Mouse (Mus musculus): ENCODE measurements around the gene 2510009E07Rik.
"Not testable (repeated sequence)": the region's sequence is repeated elsewhere in the genome, so short reads cannot be mapped to it uniquely, and the experiment has no call there.

Gene 2510009E07Rik

DNA sequence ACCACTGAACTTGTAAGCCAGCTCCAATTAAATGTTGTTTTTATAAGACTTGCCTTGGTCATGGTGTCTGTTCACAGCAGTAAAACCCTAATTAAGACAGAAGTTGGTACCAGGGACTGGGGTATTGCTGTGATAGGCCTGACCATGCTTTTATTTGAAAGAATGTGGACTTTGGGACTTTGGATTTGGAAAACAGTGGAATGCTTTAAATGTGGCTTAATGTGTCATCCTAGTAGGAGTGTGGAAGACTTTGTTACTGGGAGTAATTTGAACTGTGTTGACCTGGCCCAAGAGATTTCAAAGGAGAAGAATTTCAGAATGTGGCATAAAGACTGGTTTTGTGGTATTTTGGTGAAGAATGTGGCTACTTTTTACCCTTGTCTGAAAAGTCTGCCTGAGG is 21.4 kb downstream of the 2510009E07Rik start:
- DNase-seq = not testable (repeated sequence)

DNA sequence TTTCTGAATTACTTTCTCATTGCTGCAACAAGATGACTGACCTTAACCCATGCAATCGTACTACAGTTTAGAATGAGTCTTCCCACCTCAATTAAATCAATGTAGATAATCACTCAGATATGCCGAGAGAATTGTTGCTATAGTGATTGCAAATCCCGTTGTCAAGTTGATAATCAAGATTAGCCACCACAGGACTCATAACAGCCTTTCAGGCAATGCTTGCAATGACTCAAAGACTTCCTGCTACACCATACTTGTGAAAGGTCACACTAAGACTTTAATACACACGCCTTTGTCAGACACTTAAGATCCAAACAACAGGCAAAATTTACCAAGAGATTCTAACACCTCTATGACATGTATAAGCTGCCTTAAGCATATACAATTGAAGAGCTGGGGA is 22.6 kb downstream of the 2510009E07Rik start:
- no peak for DNase-seq

DNA sequence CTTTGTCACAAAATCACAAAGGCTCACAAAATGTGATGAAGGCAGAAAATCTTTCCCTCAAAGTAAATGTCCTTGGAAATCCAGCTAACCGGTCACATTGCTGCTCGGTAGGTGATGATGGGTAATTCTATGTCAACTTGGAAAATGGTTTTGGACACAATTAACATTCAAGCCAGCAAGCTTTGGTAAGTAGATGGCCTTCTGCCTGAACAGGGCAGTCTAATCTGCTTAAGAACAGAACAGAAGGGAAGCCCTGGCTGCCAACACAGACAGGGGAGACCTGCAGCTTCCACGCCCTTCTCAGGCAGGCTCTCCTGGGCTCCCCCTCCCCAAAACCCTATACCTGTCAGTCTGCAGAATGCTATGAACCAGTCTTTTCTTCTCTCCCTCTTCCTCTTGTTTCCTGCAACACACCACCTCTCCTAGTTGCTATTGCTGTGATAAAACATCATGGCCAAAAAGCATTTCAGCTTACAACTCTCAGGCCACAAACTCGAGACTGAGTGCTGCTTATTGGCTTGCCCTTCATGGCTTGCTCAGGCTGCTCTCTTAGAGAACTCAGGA is 29.0 kb downstream of the 2510009E07Rik start:
- no peak for DNase-seq

DNA sequence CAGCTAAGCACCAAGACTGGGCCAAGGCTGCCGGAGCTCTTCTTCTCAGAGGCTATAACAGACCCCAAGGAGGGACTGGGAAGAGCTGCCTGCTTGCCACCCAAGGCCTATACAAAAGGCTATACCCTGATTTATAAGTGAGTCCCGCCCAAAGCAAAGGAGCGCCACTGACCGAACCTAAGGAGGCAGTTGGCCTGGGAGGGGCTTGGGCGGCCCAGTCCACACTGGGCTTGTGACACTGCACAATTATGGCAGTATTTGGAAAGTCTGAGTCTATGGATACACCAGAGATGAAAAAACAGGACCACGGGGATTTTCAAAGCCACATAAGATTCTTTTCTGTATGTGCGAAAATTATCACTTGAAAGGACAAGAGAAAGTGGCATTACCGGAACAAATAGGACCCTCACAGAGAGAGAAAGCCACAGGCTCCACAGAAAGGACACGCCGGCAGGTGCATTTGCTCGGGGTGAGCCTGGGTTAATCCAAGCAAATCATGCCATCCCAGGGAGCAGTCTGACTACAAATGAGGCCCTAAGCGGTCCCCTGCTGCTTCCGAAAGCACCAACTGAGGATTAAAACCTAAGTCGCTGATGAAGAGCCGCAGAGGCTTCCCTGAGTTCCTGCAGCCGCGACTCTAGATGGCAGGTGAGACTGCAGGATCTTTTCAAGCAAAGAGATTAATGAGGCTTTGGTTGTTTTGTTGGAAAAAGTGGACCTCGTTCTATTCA is 29.7 kb downstream of the 2510009E07Rik start:
- DNase-seq = no peak

DNA sequence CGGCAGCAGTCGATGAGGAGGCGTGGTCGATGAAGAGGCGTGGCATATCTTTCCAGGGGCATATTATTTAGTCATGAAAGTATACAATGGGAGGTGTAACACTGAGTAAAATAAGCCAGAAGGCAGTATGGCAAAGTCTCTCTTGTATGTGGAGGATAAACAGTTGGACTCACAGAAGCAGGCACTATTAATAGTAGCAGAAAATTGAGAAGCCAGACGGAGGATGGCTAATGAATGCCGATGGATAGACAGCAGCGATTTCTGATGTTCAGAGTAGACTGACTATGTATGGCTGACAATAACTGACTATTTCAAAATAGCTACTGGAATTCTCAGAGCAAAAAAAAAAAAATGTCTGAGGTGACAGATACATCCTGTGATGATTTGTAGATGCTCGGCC is 38.5 kb downstream of the 2510009E07Rik start:
- DNase-seq = no peak

DNA sequence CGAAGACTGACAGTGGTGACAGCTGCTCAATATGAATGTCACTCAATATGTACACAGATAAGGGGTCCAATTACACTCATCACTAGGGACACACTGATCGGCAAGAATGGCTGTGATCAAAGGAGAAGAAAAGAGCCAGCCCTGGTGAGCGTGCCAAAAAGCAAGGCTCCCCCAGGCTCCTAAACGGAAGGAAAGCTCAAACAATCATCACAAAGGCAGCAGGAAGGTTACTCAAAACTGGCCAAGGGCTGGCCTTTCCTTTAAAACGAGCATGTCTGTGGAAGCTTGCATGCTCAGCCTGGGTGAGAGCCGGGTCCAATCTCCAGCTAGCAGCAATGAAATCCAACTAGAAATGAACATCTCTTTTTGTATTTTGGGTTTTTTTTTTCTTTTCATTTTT is 39.2 kb downstream of the 2510009E07Rik start:
- no peak for DNase-seq

DNA sequence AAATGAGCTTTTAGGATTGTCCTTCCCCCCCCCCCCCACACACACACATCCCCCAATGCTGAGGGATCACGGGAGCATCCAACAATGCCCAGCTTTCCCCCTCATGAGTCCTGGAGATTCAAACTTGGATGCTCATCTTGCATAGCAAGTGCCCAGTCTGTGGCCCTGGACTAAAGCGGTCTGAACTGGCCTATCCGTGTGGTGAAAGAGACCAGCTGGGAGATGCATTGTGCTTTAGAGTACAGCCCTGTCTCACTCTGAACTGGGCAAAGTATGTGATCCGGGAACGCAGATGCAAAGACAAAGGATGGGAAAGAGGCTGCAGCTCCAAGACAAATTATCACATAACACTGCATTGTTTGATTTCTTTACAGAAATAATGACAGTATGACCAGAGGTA is 40.1 kb downstream of the 2510009E07Rik start:
- no peak for DNase-seq

DNA sequence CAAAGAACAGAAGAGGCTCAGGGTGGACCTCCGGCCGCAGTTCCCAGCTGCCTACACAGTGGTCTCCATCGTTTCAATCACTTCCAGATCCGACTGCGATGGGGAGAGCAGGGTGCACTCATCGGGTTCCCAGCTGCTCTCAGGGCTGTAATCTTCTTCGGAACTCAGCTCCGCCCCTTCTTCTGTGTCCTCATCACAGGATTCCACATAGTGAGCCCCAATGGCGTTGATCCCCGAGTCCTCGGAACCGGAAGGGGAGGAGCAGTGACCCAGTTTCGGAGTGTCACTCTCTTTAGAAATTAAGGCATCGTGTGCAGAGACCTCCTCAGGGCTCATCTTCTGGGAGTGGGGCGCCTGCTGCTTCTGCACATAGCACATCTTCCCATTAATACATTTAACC is 41.3 kb downstream of the 2510009E07Rik start:
- DNase-seq = no peak

DNA sequence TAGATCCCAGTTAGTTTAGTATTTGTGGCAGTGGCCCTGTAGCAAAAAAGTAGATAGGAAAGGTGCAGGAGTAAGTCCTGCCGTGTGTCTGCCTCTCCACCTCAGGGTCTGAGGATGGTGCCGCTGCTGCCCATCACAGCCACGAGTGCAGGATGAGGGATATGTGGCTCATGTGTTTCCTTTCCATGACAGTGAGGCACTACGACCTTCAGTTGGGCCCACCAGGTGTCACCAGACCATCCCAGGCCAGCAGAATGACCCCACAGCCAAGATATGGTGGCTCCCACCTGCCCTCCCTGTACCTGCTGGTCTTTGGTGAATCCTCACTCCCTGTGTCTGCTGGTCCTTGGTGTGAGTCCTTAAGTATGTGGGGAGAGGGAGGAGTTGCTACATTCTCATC is 43.3 kb downstream of the 2510009E07Rik start:
- DNase-seq = no peak

DNA sequence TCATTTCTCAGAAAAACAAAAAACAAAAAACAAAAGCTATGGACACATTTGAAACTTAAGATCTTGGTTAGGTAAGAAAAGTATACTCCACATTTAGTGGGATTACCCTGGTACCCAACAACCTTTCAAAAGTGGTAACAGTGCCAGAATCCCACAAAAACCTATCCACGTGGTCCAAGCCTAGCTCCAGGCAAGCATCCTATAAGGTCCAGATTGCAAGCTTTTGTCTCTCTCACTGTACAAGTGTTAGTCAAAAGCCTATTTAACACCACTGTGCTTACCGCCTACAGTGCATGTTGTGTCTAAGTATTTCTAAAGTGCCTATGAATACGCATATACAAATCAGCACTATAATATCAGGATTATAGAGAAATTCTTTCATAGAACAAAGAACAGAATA is 44.2 kb downstream of the 2510009E07Rik start:
- DNase-seq = no peak

DNA sequence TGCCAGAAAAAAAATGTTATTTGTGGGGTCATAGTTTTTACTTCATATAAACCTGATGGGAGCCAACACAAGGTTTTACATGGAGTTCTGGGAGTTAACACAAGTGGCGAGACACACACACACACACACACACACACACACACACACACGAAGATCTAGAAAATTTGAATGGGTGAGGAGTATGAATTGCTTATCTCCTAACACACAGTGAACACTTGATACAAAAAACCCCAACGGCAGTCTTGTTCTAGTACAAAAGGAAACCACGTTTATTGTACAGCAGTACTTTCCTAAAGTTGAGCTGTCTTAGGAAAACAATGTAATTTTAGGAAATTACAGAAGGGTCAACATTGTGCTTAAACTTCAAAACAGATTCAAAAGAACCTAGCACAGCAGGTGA is 45.7 kb downstream of the 2510009E07Rik start:
- DNase-seq = no peak

DNA sequence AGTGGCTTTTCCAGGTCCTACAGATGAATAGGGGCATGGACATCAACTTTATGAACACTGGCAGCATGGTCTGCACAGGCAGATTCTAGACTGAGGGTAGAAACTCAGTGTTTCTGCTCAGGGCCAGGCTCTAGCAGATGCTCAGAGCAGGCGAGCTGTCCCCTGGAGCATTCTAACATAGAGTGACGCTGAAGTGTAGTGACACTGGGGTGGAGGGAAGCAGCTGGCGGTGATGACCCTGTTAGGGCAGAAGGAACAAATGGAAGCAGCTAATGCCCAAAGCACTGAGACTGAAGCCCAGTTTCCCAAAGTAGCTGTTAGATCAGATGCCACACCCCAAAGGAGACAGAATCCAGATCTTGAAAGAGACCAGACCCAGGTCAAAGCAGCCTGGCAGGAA is 48.0 kb downstream of the 2510009E07Rik start:
- no peak for DNase-seq

DNA sequence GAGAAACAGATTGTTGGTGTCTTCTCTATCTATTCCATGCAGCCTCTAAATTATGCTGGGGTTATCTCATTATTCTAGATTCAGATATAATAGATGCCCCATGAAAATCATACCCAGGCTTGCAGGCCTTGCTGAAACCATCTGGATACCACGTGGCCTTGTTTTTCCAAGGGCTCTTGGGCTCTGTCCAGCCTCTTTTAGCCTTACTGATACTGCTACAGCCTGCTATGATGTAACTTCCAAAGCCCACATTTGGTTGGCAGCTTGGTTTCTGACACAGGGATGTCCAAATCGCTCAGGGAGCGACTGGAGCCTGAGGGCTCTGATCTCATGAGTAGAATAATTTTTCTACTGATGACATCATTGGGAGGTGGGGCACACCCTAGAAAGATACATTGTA is 48.5 kb downstream of the 2510009E07Rik start:
- DNase-seq = no peak

DNA sequence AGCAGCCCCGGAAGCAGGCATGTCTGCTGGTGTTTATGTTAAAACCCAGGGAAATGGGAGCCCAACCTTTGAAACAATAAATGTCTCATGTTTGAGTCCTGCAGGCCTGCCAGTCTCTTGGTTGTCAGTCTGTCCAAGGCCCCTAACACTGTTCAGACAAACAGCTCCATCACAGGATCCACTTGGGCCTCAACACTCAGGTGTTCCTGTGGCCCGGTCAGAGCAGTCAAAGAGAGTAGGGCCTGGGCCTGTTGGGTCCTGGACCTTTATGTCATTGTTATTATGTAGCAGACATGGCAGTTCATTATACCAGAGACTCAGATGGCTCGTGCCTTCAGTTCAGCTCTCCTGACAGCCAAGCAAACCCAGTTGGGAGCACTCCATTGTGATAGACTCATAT is 49.9 kb downstream of the 2510009E07Rik start:
- no peak for DNase-seq

DNA sequence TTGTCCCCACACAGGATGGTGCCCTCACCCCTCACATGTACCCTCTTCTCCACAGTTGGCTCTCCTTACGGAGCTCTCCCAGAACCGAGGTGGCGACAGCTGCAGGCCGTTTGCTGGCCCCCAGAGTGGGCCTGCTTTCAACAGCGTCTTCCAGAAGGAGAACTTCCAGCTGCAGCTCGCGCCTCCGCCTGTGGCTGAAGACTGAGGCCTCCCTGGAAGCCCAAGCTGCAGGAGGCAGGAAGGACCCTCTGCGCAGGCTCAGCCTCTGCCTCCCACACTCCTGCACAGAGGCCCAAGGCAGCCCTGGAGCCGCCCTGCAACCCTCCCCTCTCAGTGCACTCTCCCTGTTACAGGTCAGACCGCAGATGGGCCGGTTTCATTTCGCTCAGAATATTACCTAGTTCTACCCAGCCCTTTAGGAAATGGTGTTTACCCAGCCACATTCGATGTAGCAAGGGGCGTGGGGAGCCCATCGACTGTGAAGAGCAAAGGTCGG is 50.4 kb downstream of the 2510009E07Rik start:
- DNase-seq = peak; percentile 34

DNA sequence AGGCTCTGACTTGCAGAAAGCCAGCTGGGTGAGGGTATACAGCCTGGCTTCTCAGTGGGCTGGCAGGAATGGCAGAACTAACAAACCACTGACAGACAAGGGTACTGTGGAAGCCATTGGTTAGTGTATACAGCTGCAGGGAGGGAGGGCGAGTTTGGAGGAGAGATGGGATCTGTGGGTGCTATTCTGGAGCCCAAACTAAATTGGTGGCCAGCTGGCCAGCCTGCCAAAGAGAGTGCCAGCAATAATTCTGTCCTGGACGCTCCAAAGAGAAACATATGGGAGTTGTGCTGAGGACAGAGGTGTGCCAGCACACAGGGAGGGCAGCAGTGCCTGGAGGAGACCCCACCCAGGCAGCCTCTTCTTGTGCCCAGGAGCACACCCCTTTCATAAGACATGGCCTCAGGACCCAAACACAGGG is 50.8 kb downstream of the 2510009E07Rik start:
- no peak for DNase-seq

DNA sequence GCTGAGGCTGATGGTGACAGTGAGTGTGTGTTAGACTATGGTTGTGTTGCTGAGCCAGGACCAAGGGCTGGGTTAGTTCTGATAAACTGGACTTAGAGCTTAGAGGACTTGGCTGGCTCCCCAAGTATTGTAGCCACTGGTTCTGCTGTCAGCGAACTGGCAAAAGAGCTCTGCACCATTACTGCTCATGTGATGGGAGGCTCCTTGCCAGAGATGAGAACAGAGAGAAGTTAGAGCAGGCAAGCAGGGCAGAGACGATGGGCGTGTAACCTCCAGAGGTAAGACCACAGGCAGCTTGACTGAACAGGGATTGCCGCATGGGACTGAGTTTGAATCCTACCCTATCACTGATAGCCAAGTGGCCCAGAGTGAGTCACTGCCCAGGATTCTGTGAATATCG is 51.6 kb downstream of the 2510009E07Rik start:
- no peak for DNase-seq

DNA sequence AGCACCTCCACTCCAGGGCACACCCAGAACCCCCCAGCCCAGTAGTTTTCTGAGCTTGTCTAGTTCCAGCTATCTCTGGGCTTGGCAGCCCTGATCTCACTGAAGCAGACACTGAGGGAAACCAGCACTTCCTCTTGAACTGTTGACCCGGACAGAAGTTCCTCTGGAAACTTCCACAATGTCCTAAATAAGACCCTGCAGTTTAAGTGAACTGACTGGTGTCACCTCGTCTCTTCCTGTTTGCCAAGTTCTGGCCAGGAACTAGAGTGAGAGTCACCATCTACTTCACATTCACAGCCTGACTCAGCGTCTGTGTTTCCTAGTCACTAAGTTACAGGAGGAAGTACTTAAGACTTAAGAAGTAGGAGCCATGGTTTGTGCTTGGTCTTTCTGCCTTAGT is 52.5 kb downstream of the 2510009E07Rik start:
- no peak for DNase-seq

DNA sequence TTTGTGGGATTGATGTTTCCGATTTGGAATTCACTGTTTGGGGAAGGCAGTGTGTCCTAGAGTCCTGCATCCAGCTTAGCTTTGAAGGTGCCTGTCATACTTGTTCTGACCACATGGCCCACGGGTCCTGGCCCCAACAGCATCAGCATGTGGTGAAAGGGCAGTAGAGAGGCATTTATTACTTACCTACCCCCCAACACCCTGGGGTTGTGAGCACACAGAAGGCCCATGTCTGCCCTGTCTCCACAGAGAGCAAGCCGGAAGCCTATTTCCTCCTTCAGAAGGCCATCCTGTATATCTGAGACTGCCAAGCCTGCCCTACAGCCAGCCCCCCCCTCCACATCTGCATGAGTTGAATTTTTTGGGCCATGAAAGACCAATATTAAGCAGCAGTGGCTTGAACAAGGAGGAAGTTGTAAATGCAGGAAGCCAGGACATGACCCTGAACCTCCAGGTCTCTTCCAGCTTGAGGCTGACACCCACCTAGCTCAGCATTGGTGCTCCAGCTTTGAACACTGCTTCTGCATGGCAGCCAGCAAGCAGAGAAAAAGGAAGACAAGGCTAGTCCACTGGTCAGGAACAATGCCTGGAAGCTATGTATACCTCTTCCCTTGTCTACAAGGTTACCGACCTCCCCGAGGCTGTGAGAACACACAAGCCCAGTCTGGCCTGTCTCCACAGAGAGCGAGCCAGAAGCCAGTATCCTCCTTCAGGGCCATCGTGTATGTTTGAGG is 53.5 kb downstream of the 2510009E07Rik start:
- DNase-seq = no peak

DNA sequence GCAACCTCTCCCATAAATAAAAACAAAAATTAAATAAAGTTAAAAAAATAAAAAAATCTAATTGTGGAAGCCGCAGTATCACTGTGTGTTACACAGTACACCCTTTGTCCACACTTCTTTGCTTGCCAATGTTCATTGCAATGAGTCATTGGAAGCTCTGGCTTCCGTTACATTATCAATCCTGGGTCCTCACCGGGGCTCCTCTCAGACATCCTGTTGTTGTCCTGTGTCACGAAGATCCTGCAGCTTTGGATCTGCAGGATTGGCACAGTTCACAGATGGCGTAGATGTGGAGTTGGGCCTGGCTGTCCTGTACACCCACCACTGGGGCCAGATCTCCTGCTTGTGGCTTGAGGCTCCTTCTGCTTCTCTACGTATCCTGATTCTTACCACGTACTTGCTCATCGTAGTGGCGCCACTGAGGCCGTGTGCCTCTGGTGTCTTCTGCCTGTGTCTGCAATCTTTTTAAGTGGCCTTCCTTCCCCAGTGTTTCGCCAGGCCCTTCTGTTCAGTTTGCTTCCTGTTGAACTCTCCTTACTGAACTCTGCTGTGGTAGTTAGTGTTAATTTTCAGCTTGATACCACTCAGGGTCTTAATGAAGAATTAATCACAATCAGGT is 57.2 kb downstream of the 2510009E07Rik start:
- DNase-seq = no peak

DNA sequence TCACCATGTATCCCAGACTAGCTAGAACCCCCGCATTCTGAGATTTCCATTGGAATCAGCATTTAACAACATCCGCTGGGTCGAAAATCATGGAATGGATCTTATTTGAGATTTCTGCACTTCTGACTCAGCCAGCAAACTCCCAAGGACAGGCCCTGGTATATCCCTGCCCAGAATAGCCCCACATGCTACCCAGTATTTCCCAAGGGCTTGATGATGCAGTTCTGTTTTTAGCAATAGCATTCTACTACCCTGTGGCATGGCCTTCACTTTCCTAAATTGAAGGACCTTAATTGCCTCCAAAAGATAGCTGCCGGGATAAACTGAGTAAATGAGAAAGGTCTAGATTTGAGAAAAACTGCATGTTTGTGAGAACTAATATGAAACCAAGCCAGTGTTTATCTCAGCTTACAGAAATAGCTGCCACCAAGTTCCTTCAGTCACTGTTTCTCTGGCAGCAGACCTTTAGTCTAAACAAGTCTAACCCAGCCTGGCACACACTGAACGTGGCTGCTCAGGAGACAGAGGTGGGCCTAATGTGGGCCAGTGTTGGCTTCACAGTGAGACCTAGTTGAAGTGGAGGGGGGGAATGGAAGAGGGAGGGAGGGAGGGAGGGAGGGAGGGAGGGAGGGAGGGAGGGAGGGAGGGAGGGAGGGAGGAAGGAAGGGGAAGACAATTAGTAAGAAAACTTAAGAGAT is 58.2 kb downstream of the 2510009E07Rik start:
- DNase-seq = no peak

DNA sequence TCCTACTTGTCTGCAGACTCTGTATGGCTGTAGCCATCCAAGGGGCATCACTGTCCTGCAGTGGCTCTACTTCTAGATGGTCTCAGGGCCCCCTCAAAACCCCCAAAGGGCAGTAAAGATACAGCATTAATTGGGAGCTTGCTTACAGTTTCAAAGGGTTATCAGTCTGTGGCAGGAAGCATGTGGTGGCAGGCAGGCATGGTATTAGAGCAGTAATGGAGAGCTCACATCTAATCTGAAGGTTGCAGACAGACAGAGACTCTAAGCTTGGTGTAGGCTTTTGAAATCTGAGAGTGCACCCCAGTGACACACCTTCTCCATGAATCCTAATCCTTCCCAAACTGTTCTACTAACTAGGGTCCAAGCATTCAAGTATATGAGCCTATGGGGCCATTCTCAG is 60.0 kb downstream of the 2510009E07Rik start:
- no peak for DNase-seq

DNA sequence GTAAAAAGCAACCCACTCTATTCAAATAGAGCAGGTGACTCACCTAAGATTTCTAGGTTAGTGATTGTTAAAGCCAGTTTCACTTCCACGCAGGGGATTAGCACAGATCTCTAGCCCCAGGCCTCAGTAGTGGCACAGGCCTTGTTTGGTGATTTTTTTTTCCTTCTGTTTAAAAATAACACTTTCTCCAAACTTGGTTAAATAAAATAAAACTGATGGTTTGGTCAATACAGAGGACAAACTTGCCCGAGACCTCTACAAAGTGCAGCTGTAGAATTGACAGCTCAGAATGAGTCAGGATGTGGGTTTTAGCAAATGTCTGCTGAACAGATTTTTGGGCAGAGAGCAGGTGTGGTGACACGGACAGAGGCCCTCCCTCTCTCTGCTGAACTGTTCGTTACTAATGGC is 62.6 kb downstream of the 2510009E07Rik start:
- peak; percentile 14 for DNase-seq
